ENCODE assay signal across 24 mouse cellular contexts in the genomic region with DNA sequence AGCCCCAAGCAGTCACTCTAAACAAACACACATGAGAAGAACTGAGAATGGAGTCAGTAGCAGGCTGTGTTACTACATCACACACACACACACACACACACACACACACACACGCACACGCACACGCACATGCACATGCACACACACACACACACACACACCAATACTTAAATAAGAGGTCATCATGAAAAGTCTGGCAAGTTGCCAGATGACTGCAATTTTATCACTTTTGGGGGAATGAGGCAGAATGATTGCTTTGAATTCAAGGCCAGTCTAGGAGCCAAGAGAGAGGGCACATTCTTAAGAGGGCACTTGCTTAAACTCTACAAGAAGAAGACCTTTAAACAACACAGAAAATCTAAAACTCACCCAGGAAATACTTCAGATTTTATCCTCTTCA. TPM values are rescaled to one million over a fixed set of nuclear protein-coding genes. Genes with fewer than 3 reads are reported as not detected.
"Had no signal": no experiment of that assay in that cellular context is flagged by ENCODE, and none has a peak within 500 bp of the region (broad histone marks: within the 10 kb centered on the region; RNA-seq: fewer than 3 reads in every experiment).

No protein-coding gene starts in this region.

- DNase-seq: left cerebral cortex, postnatal 4 days; liver; liver, embryonic 13.5 days; liver, postnatal 0 days; lung, adult 18-20 months; lung, adult 2 months; lung, embryonic 14.5 days; lung, postnatal 10 days; lung, postnatal 14 days; lung, postnatal 36 days; lung, postnatal 4 days; midbrain, embryonic 14.5 days had no signal

RNA-seq across cellular contexts. Expression of a gene that starts 12.0 kb away (rescaled TPM):
- total RNA-seq: left cerebral cortex, postnatal 10 days; left cerebral cortex, postnatal 14 days; left cerebral cortex, postnatal 25 days; left cerebral cortex, postnatal 36 days; left cerebral cortex, postnatal 4 days; megakaryocyte progenitor cell, adult 5-6 weeks; megakaryocyte, adult 5-6 weeks; megakaryocyte-erythroid progenitor cell, adult 5-6 weeks; monocyte, adult 5-6 weeks had no signal
- polyA plus RNA-seq: liver, embryonic 11.5 days; liver, embryonic 13.5 days; liver, embryonic 15.5 days; macrophage had no signal

RNA-seq across cellular contexts. Expression of a gene that starts 51.2 kb away (rescaled TPM):
- total RNA-seq: left cerebral cortex, postnatal 10 days; left cerebral cortex, postnatal 14 days; left cerebral cortex, postnatal 4 days had no signal
- polyA plus RNA-seq: neural tube, embryonic 11.5 days had no signal
